Mouse (Mus musculus): ENCODE results near the gene Iqcf4. TPM values are rescaled to one million over a fixed set of nuclear protein-coding genes. Genes with fewer than 3 reads are reported as not detected.
"Not testable (repeated sequence)": the region's sequence is repeated elsewhere in the genome, so short reads cannot be mapped to it uniquely, and the experiment has no call there.

Iqcf4 gene
- polyA plus RNA-seq, 1 experiment from 2014 or later, result not detected

DNA sequence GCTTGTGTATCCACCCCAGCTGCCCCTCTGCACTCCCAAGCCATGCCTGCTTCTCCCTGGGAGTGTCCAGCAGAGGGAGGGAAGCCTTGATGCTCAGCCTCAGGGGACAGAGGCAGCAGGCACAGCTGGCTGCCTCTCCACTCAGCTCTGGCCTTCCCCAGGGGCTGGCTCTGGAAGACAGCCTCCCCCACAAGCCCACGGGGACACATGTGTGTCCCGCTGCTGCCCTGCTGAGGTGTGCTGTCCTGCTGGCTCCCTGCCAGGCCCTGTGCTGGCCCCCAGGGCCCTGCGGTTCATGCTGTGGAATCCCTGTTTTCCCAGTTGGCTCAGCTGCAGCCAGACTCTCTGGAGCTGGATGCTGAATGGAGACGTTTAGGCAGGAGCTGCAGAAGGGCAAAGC lies 24.6 kb upstream of the Iqcf4 start:
- not testable (repeated sequence) for H3K9me3 ChIP-seq (ENCODE audit: control insufficient read depth, low read length); H3K27me3 ChIP-seq (ENCODE audit: control insufficient read depth, insufficient read depth, low read length); H3K9ac ChIP-seq (ENCODE audit: low read length); H3K36me3 ChIP-seq (ENCODE audit: control insufficient read depth, insufficient read depth, low read length); H3K4me1 ChIP-seq (replicated peaks; ENCODE audit: control insufficient read depth, insufficient read depth, low read length); ATAC-seq (replicated peaks; ENCODE audit: low FRiP score); H3K4me3 ChIP-seq (ENCODE audit: low read depth, low read length); DNase-seq (ENCODE audit: low spot score); H3K27ac ChIP-seq (ENCODE audit: low read depth, low read length); H3K4me2 ChIP-seq (ENCODE audit: low read depth, low read length, severe bottlenecking)
- WGBS, result 25% methylated on average over 4 of the region's 4 CpGs

DNA sequence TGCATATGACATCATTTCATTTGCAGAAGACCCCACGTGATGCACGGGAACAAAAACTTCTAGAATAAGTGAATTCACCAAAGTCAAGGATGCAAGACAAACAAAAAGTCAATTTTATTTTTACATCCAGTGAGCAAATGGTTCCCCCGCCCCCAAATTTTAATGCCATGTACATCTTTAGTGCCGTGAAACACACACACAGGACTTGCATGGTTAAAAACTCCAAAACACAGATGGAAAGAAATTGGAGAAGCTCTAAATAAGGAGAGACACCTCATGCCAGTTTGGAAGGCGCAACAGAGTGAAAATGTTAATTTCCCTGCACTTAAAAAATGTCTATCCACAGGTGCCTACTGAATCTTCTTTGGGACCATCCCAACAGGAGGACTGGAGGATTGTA lies 21.4 kb upstream of the Iqcf4 start:
- H3K4me3 ChIP-seq (ENCODE audit: low read depth, low read length), result no peak overlapping the region
- H3K27me3 ChIP-seq (ENCODE audit: control insufficient read depth, insufficient read depth, low read length), result no peaks in the 10 kb centered on the region
- no peak overlapping the region for H3K27ac ChIP-seq (ENCODE audit: low read depth, low read length)
- no peak for ATAC-seq (replicated peaks; ENCODE audit: low FRiP score)
- H3K36me3 ChIP-seq (ENCODE audit: control insufficient read depth, insufficient read depth, low read length), result no peaks in the 10 kb centered on the region
- no peak overlapping the region for H3K9ac ChIP-seq (ENCODE audit: low read length)
- no peak overlapping the region for H3K4me2 ChIP-seq (ENCODE audit: low read depth, low read length, severe bottlenecking)
- WGBS, result 91% methylated on average over 5 of the region's 5 CpGs
- H3K4me1 ChIP-seq (replicated peaks; ENCODE audit: control insufficient read depth, insufficient read depth, low read length), result no peaks in the 10 kb centered on the region
- no peaks in the 10 kb centered on the region for H3K9me3 ChIP-seq (ENCODE audit: control insufficient read depth, low read length)
- no peak for DNase-seq (ENCODE audit: low spot score)

DNA sequence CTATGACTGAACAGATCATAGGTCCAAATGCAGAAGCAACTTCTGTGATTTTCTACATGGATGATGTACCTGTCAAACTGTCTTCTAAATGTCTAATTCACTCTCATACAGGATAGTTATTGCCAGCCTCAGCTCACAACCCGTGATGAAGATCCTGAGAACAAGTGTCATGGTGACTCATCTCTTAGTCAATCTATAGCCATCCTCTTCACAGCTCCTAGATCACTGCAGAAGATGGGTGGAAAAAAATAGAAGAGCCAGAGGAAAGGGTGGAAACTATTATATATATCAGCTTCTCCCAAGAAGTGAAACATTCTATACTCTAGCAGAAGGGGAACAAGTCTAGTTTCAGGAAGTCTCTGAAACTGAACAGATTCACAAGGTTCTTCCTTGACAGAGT lies 11.8 kb upstream of the Iqcf4 start:
- 79% methylated on average over 1 of the region's 1 CpGs for WGBS
- H3K27ac ChIP-seq (ENCODE audit: low read depth, low read length), result no peak overlapping the region
- H3K9me3 ChIP-seq (ENCODE audit: control insufficient read depth, low read length), result no peaks in the 10 kb centered on the region
- no peak overlapping the region for H3K4me3 ChIP-seq (ENCODE audit: low read depth, low read length)
- no peaks in the 10 kb centered on the region for H3K27me3 ChIP-seq (ENCODE audit: control insufficient read depth, insufficient read depth, low read length)
- no peak for DNase-seq (ENCODE audit: low spot score)
- ATAC-seq (replicated peaks; ENCODE audit: low FRiP score), result no peak
- no peaks in the 10 kb centered on the region for H3K4me1 ChIP-seq (replicated peaks; ENCODE audit: control insufficient read depth, insufficient read depth, low read length)
- no peaks in the 10 kb centered on the region for H3K36me3 ChIP-seq (ENCODE audit: control insufficient read depth, insufficient read depth, low read length)
- no peak overlapping the region for H3K4me2 ChIP-seq (ENCODE audit: low read depth, low read length, severe bottlenecking)
- no peak overlapping the region for H3K9ac ChIP-seq (ENCODE audit: low read length)

DNA sequence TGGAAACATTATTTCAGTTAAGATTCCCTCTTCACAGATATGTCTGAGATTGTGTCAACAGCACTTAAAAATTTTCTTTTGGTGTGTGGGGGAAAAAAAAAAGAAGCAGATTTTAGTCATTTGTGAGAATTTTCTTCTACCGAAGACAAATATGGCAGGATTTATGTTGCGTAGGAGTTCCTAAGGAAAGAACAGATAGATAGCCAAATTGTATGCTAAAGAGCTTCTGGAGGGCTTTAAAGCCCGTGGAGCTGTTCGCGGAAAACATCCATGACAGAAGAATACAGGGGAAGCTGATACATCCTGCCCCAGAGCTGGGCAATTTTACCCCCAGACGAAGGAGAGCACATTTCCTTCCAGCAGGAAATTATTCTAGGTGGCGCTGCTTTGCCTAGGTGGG lies 9.2 kb upstream of the Iqcf4 start:
- DNase-seq (ENCODE audit: low spot score), result no peak
- no peak overlapping the region for H3K4me3 ChIP-seq (ENCODE audit: low read depth, low read length)
- no peak overlapping the region for H3K4me2 ChIP-seq (ENCODE audit: low read depth, low read length, severe bottlenecking)
- ATAC-seq (replicated peaks; ENCODE audit: low FRiP score), result no peak
- 84% methylated on average over 7 of the region's 7 CpGs for WGBS
- H3K9me3 ChIP-seq (ENCODE audit: control insufficient read depth, low read length), result no peaks in the 10 kb centered on the region
- H3K27ac ChIP-seq (ENCODE audit: low read depth, low read length), result no peak overlapping the region
- H3K4me1 ChIP-seq (replicated peaks; ENCODE audit: control insufficient read depth, insufficient read depth, low read length), result no peaks in the 10 kb centered on the region
- no peaks in the 10 kb centered on the region for H3K36me3 ChIP-seq (ENCODE audit: control insufficient read depth, insufficient read depth, low read length)
- H3K9ac ChIP-seq (ENCODE audit: low read length), result no peak overlapping the region
- no peaks in the 10 kb centered on the region for H3K27me3 ChIP-seq (ENCODE audit: control insufficient read depth, insufficient read depth, low read length)

DNA sequence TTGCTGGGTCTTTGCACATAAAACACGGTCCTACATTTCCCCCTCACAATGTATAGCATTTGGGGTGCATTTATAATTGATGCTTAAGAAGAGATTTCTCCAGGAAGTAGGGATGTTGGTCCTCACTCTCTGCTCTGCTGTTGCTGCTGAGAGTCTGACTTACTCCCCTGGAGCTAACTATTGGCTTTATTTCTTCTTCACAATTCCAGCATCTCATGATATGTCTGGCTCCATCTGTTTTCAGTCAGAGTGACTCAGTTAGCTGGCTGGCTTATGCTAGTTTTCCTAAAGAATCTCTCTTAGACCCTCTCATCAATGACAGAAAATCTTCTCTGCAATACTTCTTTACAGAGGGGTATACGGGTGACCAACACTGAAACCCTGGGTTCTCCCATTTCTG lies 5.3 kb upstream of the Iqcf4 start:
- Histone ChIP-seq H3K27me3 (ENCODE audit: control insufficient read depth, insufficient read depth, low read length) (no peaks in the 10 kb centered on the region), H3K27ac (ENCODE audit: low read depth, low read length) (no peak overlapping the region), H3K9ac (ENCODE audit: low read length) (no peak overlapping the region), H3K4me1 (replicated peaks; ENCODE audit: control insufficient read depth, insufficient read depth, low read length) (no peaks in the 10 kb centered on the region), H3K4me3 (ENCODE audit: low read depth, low read length) (no peak overlapping the region), H3K36me3 (ENCODE audit: control insufficient read depth, insufficient read depth, low read length) (no peaks in the 10 kb centered on the region), H3K4me2 (ENCODE audit: low read depth, low read length, severe bottlenecking) (no peak overlapping the region), H3K9me3 (ENCODE audit: control insufficient read depth, low read length) (no peaks in the 10 kb centered on the region)
- 81% methylated on average over 2 of the region's 2 CpGs for WGBS
- DNase-seq (ENCODE audit: low spot score) (no peak), ATAC-seq (replicated peaks; ENCODE audit: low FRiP score) (no peak)

DNA sequence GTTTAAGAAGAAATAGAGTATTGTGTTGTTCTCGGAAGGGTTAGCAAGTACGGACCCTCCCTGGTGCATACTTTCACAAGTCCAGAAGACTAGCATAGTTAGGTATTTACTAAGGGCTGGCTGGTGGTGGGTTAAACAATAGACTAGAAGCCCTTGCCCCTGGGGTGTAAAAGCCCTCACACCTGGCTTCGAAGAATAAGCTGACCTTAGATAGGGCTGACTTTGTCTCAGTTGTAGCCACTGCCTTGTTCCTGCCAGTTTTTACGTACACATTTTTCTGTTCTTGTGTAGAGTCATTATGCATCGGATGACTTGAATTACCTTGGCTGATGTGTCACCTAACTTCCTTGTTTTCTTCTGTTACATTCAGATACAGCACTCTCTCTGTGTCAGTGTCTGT lies 2.6 kb upstream of the Iqcf4 start:
- H3K27me3 ChIP-seq (ENCODE audit: control insufficient read depth, insufficient read depth, low read length), result no peaks in the 10 kb centered on the region
- no peak overlapping the region for H3K9ac ChIP-seq (ENCODE audit: low read length)
- WGBS, result 87% methylated on average over 5 of the region's 5 CpGs
- H3K4me1 ChIP-seq (replicated peaks; ENCODE audit: control insufficient read depth, insufficient read depth, low read length), result no peaks in the 10 kb centered on the region
- H3K9me3 ChIP-seq (ENCODE audit: control insufficient read depth, low read length), result no peaks in the 10 kb centered on the region
- H3K4me3 ChIP-seq (ENCODE audit: low read depth, low read length), result no peak overlapping the region
- H3K36me3 ChIP-seq (ENCODE audit: control insufficient read depth, insufficient read depth, low read length), result no peaks in the 10 kb centered on the region
- no peak for ATAC-seq (replicated peaks; ENCODE audit: low FRiP score)
- no peak overlapping the region for H3K27ac ChIP-seq (ENCODE audit: low read depth, low read length)
- no peak for DNase-seq (ENCODE audit: low spot score)
- H3K4me2 ChIP-seq (ENCODE audit: low read depth, low read length, severe bottlenecking), result no peak overlapping the region

DNA sequence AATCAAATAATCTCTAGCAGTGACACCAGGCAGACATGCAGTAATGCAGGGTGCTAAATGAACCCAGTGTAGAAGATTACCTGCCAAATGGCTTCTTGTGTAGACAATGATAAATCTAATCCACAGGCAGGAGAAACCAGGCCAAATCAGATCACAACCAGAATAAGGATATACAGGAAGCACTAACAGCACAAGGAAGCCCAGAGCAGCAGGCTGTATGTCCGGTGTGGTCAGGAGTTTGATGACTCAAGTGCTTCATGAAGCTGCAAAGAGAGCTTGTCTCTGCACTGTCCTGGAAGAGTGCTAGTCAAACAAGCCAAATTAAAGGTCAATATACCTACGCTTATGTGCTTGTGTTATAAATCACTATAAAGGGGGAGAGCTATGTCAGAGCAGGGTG lies 1.4 kb upstream of the Iqcf4 start:
- no peaks in the 10 kb centered on the region for H3K27me3 ChIP-seq (ENCODE audit: control insufficient read depth, insufficient read depth, low read length)
- no peak overlapping the region for H3K27ac ChIP-seq (ENCODE audit: low read depth, low read length)

DNA sequence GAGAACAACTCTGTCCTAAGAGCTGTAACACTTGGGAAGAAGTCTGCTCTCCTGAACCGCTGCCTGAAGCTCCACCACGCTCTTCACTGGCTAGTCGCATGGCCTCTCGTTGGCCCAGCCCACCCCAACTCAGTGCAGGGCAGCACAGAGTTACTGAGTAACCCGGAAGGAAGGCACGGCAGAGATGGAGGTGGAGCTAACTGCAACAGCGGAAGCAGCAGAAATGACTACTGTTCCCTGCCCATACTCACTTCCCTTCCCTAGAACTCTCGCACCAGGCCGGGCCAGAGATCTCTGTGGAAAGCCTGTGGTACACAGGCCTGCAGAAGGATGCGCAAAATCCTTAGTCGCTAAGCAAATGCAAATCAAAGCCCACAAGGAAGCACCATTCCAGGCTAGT lies 4.4 kb downstream of the Iqcf4 start:
- Histone ChIP-seq H3K4me1 (replicated peaks; ENCODE audit: control insufficient read depth, insufficient read depth, low read length) (no peaks in the 10 kb centered on the region), H3K9me3 (ENCODE audit: control insufficient read depth, low read length) (no peaks in the 10 kb centered on the region), H3K27ac (ENCODE audit: low read depth, low read length) (no peak overlapping the region), H3K4me3 (ENCODE audit: low read depth, low read length) (no peak overlapping the region), H3K9ac (ENCODE audit: low read length) (no peak overlapping the region), H3K36me3 (ENCODE audit: control insufficient read depth, insufficient read depth, low read length) (no peaks in the 10 kb centered on the region), H3K27me3 (ENCODE audit: control insufficient read depth, insufficient read depth, low read length) (no peaks in the 10 kb centered on the region), H3K4me2 (ENCODE audit: low read depth, low read length, severe bottlenecking) (no peak overlapping the region)
- ATAC-seq (replicated peaks; ENCODE audit: low FRiP score), result no peak
- 66% methylated on average over 11 of the region's 11 CpGs for WGBS
- no peak for DNase-seq (ENCODE audit: low spot score)

More for the DNA sequence above, 1.4 kb upstream of the Iqcf4 start:
- 91% methylated on average over 2 of the region's 2 CpGs for WGBS
- no peaks in the 10 kb centered on the region for H3K36me3 ChIP-seq (ENCODE audit: control insufficient read depth, insufficient read depth, low read length)
- no peak for DNase-seq (ENCODE audit: low spot score)
- H3K4me2 ChIP-seq (ENCODE audit: low read depth, low read length, severe bottlenecking), result no peak overlapping the region
- ATAC-seq (replicated peaks; ENCODE audit: low FRiP score), result no peak
- no peaks in the 10 kb centered on the region for H3K9me3 ChIP-seq (ENCODE audit: control insufficient read depth, low read length)
- no peak overlapping the region for H3K4me3 ChIP-seq (ENCODE audit: low read depth, low read length)
- no peak overlapping the region for H3K9ac ChIP-seq (ENCODE audit: low read length)
- H3K4me1 ChIP-seq (replicated peaks; ENCODE audit: control insufficient read depth, insufficient read depth, low read length), result no peaks in the 10 kb centered on the region

DNA sequence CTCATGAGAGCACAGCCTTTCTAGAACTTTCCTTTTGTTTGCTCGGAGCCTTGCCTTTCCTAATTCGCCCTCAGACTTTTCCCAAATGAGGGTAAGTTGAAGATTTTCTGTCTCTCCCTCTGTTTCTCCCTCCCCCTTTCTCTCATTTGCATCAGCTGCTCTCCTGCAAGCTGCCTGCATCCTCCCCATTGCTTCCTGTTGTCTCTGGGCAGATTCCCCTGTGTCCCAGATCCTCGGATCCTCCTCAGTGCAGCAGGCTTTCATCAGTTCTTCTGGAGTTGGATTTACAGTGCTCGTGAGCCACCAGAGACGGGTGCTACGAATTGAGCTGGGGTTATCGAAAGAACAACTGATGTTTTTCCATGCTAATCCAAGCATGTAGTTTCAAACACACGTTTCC lies 6.8 kb downstream of the Iqcf4 start:
- Histone ChIP-seq H3K27ac (ENCODE audit: low read depth, low read length) (no peak overlapping the region), H3K4me2 (ENCODE audit: low read depth, low read length, severe bottlenecking) (no peak overlapping the region), H3K4me3 (ENCODE audit: low read depth, low read length) (no peak overlapping the region), H3K4me1 (replicated peaks; ENCODE audit: control insufficient read depth, insufficient read depth, low read length) (no peaks in the 10 kb centered on the region), H3K9ac (ENCODE audit: low read length) (no peak overlapping the region), H3K36me3 (ENCODE audit: control insufficient read depth, insufficient read depth, low read length) (no peaks in the 10 kb centered on the region), H3K9me3 (ENCODE audit: control insufficient read depth, low read length) (no peaks in the 10 kb centered on the region), H3K27me3 (ENCODE audit: control insufficient read depth, insufficient read depth, low read length) (no peaks in the 10 kb centered on the region)
- no peak for ATAC-seq (replicated peaks; ENCODE audit: low FRiP score)
- 76% methylated on average over 8 of the region's 8 CpGs for WGBS
- no peak for DNase-seq (ENCODE audit: low spot score)

All from forebrain, embryonic 11.5 days (tissue).